Mouse (Mus musculus) urinary bladder, postnatal 10 days (tissue): Measurements from ENCODE around the gene Mkrn2os.
"Not testable (repeated sequence)": the region's sequence is repeated elsewhere in the genome, so short reads cannot be mapped to it uniquely, and the experiment has no call there.

Source experiments
- DNase-seq: peaks from one replicate; pipeline ENCODE4 v3.0.0; 2022; ENCODE audit warnings: low spot score

Gene Mkrn2os

DNA sequence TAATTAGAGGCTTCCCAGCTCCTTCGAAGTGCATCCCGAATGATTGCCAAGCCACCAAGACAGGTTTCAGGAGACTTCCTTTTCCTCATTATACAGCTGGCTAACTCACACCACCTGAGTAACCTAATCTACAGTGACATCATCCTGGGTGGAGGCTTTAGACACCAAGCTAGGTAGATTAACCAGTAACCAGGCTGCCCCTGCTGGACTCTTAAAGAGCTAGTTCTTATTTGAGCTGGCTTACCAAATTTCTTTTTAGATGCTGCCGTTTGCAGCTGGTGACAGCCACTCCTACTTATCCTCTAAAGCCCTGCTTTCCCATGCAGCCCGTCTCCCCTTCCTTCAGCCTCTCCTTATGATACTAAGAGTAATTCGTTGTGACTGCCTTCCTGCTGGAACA lies at the start of gene Mkrn2os:
TSS of gene Mkrn2os (minus strand) at position 119 of the 400 bp plus-strand sequence.
- DNase-seq = no peak

DNA sequence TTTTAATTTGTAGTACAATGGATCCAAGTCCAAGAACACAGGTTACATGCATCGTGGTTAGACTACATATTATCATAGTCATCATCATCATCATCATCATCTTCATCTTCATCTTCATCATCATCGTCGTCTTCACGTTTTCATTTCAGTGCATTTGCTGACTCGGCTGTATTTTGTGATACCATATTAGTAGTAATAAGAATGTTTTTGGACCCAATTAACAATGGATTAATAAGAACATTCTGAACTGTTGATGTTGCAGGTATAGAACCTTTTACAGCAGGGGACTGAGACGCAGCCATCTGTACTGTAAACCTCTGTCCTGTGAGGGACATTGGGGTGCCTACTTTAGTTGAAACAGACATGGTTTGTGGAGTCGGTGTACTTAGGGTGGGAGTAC lies 45.8 kb upstream of the Mkrn2os start:
- DNase-seq = not testable (repeated sequence)

DNA sequence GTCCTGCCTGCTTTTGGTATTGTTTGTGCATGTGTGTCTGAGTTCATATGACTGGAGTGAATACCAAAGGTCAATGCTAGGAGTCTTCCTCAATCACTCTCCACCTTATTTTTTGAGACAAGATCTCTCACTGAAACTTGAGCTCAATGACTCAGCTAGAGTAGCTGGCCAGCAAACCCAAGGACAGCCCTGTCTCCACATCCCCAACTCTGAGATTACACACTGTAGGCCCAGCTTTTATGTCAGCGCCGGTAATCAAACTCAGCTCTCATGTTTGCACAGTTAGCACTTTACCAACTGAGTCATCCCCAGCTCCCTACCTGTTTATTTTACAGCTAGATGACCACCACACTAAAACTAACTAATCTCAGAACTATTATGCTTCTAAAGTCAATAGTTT lies 41.6 kb upstream of the Mkrn2os start:
- DNase-seq = no peak

DNA sequence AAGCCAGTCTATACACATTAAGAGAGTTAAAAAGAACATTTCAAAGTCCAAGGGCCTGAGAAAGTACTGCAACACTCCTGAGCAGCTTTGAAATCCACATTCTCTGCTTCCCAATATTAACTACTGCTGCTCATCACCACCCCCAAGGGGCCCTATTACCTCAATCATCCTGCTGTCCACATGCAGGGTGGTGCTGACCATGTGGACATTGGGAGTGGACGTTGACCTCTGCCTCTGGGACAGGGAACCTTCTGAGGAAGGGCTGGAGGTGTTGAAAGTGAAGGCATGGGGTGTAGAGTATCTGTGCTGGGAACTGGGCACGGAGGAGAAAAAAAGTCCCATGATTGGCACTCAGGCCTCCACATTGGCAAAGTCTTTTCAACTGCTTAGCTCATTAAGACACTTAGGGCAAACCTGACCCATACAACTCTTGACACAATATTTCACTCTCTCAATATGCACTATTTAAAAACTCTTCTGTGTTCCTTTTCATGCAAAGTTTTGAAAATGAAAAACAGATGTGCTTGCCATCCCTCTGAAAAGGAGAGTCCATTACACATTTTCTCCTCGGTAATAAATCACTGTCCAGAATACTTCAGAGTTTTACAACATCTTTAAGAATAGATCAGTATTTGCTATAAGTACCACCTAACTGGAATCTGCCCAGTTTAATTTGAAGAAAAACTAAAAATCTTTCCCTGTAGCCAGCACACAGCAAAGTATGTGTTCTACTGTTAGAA lies 38.9 kb upstream of the Mkrn2os start:
- no peak for DNase-seq

DNA sequence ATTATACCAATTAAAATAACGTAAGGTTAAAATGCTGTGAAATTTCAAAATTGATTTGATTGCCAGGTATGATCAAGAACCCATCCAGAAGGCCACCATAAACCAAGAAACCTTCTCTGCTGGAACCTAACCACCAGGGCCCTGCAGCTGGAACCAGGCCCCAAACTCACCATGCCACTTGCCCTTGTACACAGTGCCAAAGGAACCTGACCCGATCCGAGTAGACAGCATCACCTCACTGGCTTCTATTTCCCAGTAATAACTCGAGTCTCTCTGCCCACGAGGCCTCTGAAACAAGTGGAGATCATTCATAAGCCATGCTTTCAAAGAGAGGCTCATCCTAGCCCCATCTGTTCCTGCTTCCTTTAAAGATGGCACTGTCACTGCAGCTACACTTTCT lies 33.7 kb upstream of the Mkrn2os start:
- no peak for DNase-seq

DNA sequence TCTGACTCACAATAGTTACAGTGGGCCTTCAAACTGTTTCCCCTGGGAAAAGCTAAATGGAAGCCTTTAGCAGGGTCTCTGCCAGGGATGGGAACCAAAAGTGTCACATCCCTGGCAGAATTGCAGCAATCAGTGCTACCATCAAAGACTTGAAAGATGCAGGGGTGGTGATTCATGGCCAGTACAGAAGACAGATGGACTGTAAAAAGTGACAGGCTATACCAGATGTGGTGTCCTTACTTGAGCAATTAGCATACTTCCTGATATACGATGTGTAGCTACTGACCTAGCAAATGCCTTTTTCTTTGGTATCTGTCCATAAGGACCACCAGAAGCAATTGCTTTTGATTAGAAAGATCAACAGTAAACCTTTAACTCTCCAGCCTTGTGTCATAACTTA lies 28.6 kb upstream of the Mkrn2os start:
- no peak for DNase-seq

DNA sequence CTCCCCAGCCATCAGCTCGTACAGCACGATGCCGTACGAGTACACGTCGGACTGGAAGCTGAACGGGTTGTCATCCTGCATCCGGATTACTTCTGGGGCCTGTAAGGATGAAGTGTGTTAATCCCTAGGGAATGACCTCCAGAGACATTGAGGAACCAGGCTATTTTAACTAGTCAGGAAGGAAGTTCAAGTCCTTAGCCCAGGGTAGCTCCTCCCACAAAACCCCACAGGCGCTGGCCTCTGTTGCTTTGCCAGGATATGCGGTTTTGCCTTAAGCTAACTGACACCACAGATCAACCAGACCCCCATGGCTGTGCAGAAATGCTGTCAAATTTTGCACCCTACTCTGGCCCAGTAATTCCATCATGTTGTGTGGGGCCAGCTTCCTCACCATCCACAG lies 27.4 kb upstream of the Mkrn2os start:
- no peak for DNase-seq

DNA sequence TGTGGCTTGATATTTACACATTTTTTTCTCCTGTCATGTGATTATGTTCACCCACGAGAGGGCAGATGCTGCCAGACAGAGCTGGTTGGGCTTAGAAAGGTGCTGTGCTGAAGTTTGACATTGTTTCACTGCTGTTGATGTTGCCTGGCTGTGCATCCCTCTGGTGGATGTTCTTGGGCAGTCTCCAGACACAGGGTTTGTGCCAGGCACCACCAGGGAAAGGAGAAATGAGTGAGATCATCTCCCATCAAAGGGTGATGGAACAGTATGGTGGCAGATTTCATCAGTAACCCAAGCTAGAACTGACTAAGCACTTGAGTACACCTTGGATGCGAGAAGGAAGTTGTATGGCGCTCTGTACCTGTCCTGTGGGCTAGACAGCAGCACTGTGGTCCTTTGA lies 23.6 kb upstream of the Mkrn2os start:
- no peak for DNase-seq

DNA sequence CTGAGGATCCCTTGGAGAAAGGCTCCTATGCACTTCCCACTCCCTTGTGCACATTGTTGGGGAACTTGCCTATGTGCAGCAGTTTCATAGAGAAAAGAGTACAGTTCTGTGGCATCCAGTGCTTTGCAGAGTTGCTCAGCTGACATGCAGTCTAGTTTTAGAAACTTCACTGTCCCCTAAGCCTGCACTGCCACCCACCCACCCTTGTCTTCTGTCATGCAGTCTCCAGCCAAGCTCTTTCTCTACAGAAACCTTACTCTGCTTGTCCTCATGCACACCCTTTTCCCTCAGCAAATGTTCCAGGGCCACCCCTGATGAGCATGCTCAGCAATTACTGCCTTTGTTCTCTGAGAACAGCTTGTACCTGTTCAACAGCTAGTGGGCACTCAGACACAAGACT lies 21.4 kb upstream of the Mkrn2os start:
- no peak for DNase-seq

DNA sequence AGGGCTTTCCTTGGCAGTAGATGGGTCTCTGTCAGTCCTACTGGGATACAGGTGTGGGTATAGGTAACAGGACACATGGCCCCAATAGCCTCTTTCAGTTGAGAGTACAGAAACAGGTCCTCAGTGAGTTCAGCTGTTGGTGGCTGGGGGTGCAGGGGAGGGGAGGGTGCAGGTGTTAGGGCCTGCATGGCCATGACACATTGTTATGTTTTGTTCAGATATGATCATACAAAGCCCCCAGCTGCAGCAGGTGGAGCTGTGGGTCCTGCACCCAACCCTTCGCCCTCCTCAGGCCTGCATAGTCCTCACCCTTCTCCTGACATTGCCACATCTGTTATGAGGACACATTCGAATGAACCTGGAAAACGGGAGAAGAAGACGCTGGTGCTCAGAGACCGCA lies 17.9 kb upstream of the Mkrn2os start:
- DNase-seq = no peak

DNA sequence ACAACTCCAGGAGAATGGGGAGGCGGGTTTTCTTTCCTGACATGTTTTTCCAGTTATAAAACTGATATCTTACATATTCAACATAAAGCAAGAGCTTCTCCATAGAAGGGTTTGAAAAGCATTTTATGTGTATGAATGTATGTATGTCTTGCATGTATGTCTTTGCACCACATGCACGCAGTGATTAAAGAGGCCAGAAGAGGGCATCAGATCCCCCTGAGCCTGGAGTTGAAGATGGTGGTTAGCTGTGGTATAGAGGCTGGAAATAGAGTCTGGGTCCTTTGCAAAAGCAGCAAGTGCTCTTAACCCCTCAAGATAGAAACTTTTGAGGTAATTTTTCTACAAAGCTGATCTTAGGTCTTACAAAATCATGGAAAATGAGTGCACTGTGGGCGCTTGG lies 16.7 kb upstream of the Mkrn2os start:
- no peak for DNase-seq

DNA sequence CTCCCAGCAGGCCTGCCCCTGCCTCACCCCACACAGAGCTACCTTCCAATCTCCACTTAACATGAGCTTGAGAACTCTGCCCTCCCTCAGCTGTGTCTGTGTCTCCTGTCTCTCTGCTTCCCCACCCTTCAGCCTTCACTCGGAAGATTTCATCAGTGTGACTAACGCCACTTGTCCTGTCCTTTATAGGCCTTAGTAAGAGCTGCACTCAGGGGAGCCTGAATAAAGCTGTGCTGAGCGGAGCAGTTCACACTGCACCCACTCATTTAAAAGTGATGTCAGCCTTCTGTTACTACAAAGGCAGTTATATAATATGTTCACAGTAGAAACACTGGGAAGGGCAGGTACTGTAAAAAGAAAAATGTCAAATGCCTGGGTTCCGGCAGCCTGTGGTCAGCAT lies 15.1 kb upstream of the Mkrn2os start:
- DNase-seq = no peak

DNA sequence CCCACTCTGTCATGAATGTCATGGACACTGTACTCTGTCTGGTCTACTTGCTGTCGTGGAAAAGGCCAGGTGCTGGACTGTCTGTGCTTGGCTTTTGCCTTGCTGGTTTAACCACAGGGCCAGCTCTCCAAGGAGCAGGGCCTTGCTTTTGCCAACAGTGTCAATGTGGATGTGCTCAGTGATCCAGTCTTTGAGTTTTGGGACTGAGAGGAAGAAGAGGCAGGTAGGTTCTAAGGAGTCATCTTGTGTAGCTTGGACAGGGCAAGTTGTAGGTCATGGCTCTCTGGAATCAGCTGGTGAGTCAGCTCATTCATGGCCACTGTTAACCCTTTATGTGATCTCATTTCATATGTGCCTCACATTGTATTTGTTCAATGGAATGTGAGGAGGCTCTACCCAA lies 14.1 kb upstream of the Mkrn2os start:
- DNase-seq = no peak

DNA sequence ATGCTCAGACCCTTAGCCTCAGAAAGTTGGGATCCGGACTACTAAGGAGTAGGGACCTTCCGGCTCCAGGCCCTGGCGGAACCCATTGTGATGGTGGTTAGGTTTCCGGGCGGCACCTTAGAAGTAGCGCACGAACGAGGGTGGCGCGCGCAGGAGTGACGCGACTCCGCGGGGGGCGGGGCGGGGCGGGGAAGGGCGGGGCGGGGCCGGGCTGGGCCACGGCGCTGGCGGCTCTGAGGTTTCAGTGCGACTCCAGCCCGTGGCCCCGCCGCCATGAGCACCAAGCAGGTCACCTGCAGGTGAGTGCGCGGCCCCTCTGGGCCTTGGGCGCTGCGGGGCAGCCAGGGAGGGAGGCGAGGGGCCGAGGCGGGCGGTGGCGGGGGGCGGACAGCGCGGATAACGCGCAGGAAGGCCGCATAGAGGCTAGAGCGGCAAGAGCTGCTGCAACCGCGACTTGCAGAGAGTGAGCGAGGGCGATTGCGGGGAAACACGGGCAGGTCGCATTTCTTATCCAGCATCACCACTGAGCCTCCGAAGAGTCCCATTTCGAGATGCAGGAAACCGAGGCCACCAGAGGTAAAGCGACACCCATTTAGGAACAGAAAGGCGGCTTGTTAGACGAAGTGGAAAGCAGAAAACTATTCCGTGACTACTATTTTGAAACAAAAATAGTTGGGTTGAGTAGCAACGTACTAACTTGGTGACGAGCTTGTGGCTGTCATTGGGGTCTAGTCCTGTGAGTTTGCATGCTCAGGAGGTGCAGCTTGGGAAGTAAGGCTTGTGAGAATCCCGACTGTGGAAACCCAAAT lies 9.5 kb upstream of the Mkrn2os start, which contains the start of gene Mkrn2:
TSS of gene Mkrn2 (plus strand) at position 188 of the 809 bp plus-strand sequence.
- DNase-seq = peak; percentile 42

DNA sequence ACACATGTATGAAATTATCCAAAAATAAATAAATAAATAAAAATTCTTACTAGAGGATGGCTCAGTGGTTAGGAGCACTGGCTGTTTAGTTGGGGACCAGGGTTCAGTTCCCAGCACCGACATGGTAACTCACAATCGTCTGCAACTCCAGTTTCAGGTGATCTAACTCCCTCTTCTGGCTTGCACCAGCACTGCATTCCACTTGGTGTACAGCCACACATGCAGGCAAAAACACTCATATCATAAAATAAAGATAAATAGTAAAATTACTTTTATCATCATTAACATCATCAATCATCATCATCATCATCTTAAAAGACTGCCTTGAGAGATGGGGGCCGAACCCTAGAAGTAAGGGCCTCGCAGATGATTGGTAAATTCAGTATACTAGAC lies 8.9 kb upstream of the Mkrn2os start:
- no peak for DNase-seq

DNA sequence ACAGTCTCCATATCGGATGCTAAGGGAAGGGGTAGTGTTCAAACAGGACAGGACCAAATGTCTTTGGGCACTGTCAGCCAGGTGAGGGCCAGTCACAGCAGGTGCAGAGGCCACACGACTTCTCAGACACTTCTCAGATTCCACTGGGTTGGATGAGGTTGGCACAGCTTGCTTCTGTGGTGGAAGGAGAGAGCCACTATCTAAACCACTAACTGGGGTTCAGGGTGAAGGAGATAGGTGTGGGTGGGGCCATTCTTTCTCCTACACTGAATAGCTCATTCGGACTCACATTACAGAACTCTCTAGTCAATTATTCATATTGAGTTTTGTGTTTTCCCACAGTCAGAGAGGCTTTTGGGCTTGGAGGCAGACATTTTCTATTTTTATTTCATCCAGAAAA lies 3.3 kb upstream of the Mkrn2os start:
- DNase-seq = no peak

DNA sequence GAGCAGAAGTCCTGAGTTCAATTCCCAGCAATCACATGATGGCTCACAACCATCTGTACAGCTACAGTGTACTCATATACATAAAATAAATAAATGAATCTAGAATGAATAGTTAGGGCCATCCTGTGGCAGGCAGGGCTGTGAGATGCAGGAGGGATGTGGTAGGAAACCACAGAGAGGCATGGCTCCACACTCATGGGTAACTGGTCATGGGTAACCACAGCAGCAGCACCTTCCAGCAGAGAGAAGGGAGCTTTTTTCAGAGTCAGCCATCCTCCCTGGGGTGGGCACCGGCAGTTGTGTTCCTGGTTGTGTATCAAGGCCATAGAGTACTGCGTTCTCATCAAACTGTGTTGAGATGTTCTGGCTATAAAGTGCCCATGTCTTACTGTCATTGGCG lies 2.1 kb upstream of the Mkrn2os start:
- DNase-seq = no peak

DNA sequence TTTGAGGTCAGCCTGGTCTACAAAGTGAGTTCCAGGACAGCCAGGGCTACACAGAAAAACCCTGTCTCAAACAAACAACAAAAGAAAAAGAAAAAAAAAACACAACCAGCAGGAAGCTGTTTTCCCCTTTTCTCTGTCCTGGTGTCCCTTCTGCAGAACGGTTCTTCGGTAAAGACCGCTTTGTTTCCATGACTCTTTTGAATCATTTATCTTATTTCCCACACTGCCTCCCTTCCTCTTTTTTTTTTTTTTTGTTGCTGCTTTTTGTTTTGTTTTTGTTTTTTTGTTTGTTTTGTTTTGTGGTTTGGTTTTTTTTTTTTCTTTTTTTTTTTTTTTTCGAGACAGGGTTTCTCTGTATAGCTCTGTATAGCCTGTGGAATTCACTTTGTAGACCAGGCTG lies 876 bp upstream of the Mkrn2os start:
- no peak for DNase-seq

DNA sequence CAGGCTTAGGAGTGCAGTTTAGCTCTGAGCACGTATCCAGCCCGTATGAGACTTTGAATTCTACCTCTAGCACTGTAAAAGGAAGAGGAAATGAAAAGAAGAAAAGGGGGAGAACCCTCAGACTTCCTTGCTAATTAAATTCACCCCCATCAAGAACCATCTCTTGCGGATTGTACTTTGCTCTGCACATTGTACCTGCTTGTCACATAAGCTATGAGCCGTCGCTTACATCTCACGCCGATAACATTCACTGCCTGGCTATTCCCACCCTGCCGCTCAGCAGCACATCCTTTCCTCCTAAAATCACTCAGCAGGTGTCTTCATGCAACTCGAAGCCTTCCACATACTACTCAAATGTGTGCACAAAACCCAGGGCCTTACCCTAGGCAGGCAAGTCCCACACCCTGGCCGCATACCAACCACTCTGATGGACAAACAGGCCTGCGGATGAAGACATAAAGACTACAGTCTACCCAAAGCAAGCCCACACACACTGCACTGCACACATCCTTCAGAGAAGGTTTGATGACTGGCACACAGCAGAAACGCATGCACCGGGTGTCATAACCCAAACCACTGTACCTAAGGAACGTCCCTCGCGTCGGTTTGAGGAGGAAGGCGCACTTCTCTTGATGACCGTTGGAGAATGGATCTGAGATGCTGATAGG lies 550 bp downstream of the Mkrn2os start:
- DNase-seq = no peak

DNA sequence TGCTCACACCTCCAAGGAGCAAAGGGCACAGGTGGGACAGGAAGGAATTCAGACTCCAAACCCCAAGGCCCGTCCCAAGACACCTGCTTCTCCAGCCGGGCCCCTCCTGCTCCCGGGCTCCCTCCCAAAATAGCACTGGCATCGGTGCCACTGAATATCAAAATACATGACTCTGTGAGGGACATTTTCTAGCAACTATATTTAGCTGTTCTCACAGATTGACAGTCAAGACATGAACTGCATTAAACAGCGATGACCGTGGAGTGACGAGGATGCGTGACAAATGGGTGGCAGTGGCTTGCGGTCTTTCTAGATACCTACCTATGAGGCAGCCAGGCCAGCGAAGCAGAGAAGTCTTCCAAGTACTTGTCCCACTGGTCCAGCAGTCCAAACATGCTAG lies 6.1 kb downstream of the Mkrn2os start:
- DNase-seq = no peak

DNA sequence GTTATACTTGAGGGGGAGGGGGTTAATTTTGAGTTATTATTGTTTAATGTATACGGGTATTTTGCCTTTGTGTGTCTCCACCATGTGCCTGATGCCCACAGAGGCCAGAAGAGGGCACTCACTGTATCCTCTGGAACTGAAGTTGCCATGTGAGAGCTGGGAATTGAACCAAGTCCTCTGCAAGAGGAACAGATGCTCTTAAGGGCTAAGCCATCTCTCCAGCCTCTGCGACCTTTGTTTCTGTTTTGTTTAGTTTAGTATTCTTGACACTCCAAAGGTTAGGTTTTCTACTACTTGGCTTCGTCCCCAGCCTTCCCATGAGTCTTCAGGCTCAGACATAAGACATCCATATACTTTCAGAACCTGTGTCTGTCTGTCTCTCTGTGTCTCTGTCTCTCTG lies 8.2 kb downstream of the Mkrn2os start:
- DNase-seq = no peak

DNA sequence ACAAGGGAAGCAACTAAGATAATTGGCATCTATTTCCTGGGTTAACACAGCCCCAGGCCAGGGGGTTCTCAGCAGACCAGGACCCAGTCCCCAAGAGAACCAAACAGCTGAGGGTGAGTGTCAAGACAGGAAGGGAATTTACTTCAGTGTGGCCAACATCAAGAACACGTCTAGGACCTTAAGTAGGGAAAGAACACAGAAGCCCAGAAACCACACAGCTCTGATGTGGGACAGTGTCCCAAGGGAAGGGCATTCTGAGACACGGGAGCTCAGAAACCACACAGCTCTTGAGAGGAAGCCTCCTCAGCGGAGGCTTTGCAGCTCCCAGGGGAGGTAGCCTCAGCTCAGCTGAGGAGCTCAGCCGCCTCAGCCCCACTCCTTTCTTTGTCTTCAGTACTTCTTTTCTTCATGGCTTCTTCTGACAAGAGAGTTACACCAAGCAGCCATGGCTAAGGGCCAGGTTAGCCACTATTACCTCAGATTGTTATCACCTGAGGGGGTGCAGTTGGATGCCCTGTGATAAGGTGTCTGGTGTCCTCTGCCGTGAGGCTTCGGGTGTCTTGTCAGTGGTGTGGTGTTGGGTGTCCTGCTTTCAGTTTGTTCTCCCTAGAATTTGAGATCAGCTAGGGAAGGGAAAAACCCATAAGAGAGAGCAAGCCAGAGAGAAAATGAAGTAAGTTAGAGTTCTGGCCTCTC lies 8.8 kb downstream of the Mkrn2os start:
- no peak for DNase-seq
